Mouse (Mus musculus) liver, postnatal 0 days (tissue): Measurements from ENCODE around the gene Spta1.

Experiments used
- CTCF ChIP-seq: sonication (generic); IDR thresholded peaks from 2 replicates; pipeline ENCODE4 v1.5.1; 2016; ENCODE audit warnings: antibody characterized with exemption, low read depth
- EP300 ChIP-seq: IDR thresholded peaks from 2 replicates; pipeline ENCODE4 v1.6.1; 2016; ENCODE audit warnings: antibody characterized with exemption, low read depth, mild to moderate bottlenecking

GRCm38 (mm10) chr1:174131217-174131616 lies 41.4 kb upstream of the Spta1 start, which contains the start of gene Olfr424:
- TF ChIP-seq EP300 (no peak), CTCF (no peak)
